9 mouse cellular contexts compared by ENCODE assay signal in genomic region chr8:94010101-94010705, GRCm38 (mm10). TPM values are rescaled to one million over a fixed set of nuclear protein-coding genes. Genes with fewer than 3 reads are reported as not detected.
DNase-seq lines count a peak whose midpoint lies in the region; ATAC-seq and TF ChIP-seq lines count a peak whose summit lies in the region.
"Had no signal": no experiment of that assay in that cellular context is flagged by ENCODE, and none has a peak within 500 bp of the region (broad histone marks: within the 10 kb centered on the region; RNA-seq: fewer than 3 reads in every experiment).

No protein-coding gene starts in this region.

- no peak overlapping the region for H3K9ac ChIP-seq in kidney, postnatal 0 days (ENCODE audit: low read depth, low read length)
- no peak overlapping the region for H3K9ac ChIP-seq in kidney, embryonic 14.5 days (ENCODE audit: low read depth, low read length)
- no peak overlapping the region for H3K9ac ChIP-seq in hindbrain, embryonic 14.5 days
- H3K9ac ChIP-seq in midbrain, embryonic 15.5 days: no peak overlapping the region

- WGBS in kidney, postnatal 0 days: 77% methylated on average over 2 of the region's 2 CpGs
- 73% methylated on average over 2 of the region's 2 CpGs for WGBS in kidney, embryonic 14.5 days
- WGBS in hindbrain, embryonic 14.5 days: 45% methylated on average over 2 of the region's 2 CpGs
- WGBS in midbrain, embryonic 15.5 days: 37% methylated on average over 2 of the region's 2 CpGs

- H3K27me3 ChIP-seq in kidney, postnatal 0 days (ENCODE audit: insufficient read depth, low read length): no peaks in the 10 kb centered on the region
- no peaks in the 10 kb centered on the region for H3K27me3 ChIP-seq in kidney, embryonic 14.5 days (ENCODE audit: control insufficient read depth, insufficient read depth, low read length)
- no peaks in the 10 kb centered on the region for H3K27me3 ChIP-seq in hindbrain, embryonic 14.5 days (ENCODE audit: control insufficient read depth, insufficient read depth, low read length)
- H3K27me3 ChIP-seq in midbrain, embryonic 15.5 days (replicated peaks): no peaks in the 10 kb centered on the region

- no peaks in the 10 kb centered on the region for H3K36me3 ChIP-seq in kidney, postnatal 0 days (ENCODE audit: insufficient read depth, low read length)
- H3K36me3 ChIP-seq in kidney, embryonic 14.5 days (ENCODE audit: control insufficient read depth, insufficient read depth, low read length): peaks cover under 1% of the 10 kb centered on the region; the same call in 1 of the 2 replicates
- H3K36me3 ChIP-seq in hindbrain, embryonic 14.5 days (replicated peaks; ENCODE audit: control insufficient read depth, insufficient read depth): peaks cover 7% of the 10 kb centered on the region; the same call in 1 of the 2 replicates
- H3K36me3 ChIP-seq in midbrain, embryonic 15.5 days (replicated peaks): no peaks in the 10 kb centered on the region

- TF ChIP-seq CTCF in kidney, postnatal 0 days (IDR thresholded peaks at IDR 0.05; ENCODE audit: low read depth): no peak

- H3K4me2 ChIP-seq in kidney, postnatal 0 days (ENCODE audit: low read length): peak overlapping the region; percentile 88
- no peak overlapping the region for H3K4me2 ChIP-seq in kidney, embryonic 14.5 days (replicated peaks; ENCODE audit: low read depth, low read length)
- H3K4me2 ChIP-seq in hindbrain, embryonic 14.5 days (replicated peaks): peak overlapping the region; percentile 83
- peak overlapping the region; percentile 92 for H3K4me2 ChIP-seq in midbrain, embryonic 15.5 days

- no peak overlapping the region for H3K4me3 ChIP-seq in kidney, postnatal 0 days (replicated peaks; ENCODE audit: low read depth, low read length)
- no peak overlapping the region for H3K4me3 ChIP-seq in kidney, embryonic 14.5 days (ENCODE audit: low read length)
- H3K4me3 ChIP-seq in hindbrain, embryonic 14.5 days (replicated peaks; ENCODE audit: low read length): no peak overlapping the region
- peak overlapping the region; percentile 12 for H3K4me3 ChIP-seq in midbrain, embryonic 15.5 days

- no peak for ATAC-seq in kidney, postnatal 0 days (replicated peaks; ENCODE audit: low FRiP score, low read depth)
- no peak for ATAC-seq in kidney, embryonic 14.5 days (ENCODE audit: low FRiP score, low TSS enrichment)
- no peak for ATAC-seq in hindbrain, embryonic 14.5 days (ENCODE audit: low FRiP score)
- no peak for ATAC-seq in midbrain, embryonic 15.5 days (replicated peaks)
- ATAC-seq in megakaryocyte progenitor cell, adult 5-6 weeks (replicated peaks; ENCODE audit: poor library complexity): no peak

- H3K27ac ChIP-seq in kidney, postnatal 0 days: no peak overlapping the region
- no peak overlapping the region for H3K27ac ChIP-seq in kidney, embryonic 14.5 days (ENCODE audit: low read depth, low read length)
- no peak overlapping the region for H3K27ac ChIP-seq in hindbrain, embryonic 14.5 days
- no peak overlapping the region for H3K27ac ChIP-seq in midbrain, embryonic 15.5 days

- DNase-seq in kidney, postnatal 0 days (ENCODE audit: low spot score): no peak
- DNase-seq in ZHBTc4 (ENCODE audit: low read depth, low spot score): peak; percentile 40
- no peak for DNase-seq in hindbrain, embryonic 14.5 days (ENCODE audit: low spot score)
- DNase-seq in frontal cortex, postnatal 14 days (ENCODE audit: low spot score in 2 of 2): no peak
- no peak for DNase-seq in spleen, adult 12 weeks (ENCODE audit: low spot score)
- DNase-seq: right cerebral cortex, postnatal 4 days had no signal

- no peaks in the 10 kb centered on the region for H3K9me3 ChIP-seq in kidney, postnatal 0 days (replicated peaks; ENCODE audit: low read length)
- no peaks in the 10 kb centered on the region for H3K9me3 ChIP-seq in kidney, embryonic 14.5 days (ENCODE audit: control insufficient read depth, low read length)
- no peaks in the 10 kb centered on the region for H3K9me3 ChIP-seq in hindbrain, embryonic 14.5 days (ENCODE audit: control insufficient read depth, low read length)
- H3K9me3 ChIP-seq in midbrain, embryonic 15.5 days: no peaks in the 10 kb centered on the region

- H3K4me1 ChIP-seq in kidney, postnatal 0 days (replicated peaks; ENCODE audit: insufficient read depth, low read length): peaks cover 14% of the 10 kb centered on the region; the same call in 1 of the 2 replicates
- peaks cover 21% of the 10 kb centered on the region; the same call in 1 of the 2 replicates for H3K4me1 ChIP-seq in kidney, embryonic 14.5 days (ENCODE audit: control insufficient read depth, insufficient read depth, low read length)
- H3K4me1 ChIP-seq in hindbrain, embryonic 14.5 days (replicated peaks; ENCODE audit: control insufficient read depth, insufficient read depth, low read length): peaks cover 33% of the 10 kb centered on the region
- peaks cover 32% of the 10 kb centered on the region for H3K4me1 ChIP-seq in midbrain, embryonic 15.5 days

RNA-seq across cellular contexts. Expression of gene Amfr, which starts 2.4 kb away (rescaled TPM):
- polyA plus RNA-seq in kidney, postnatal 0 days (2015; fragmentation: Nextera tagmentation; extraction: Ambion mirVana): 65.8 and 71.7 TPM in 2 replicates
- 34.0 and 49.7 TPM in 2 replicates for polyA plus RNA-seq in kidney, embryonic 14.5 days (2014; fragmentation: Nextera tagmentation; extraction: Ambion mirVana)
- 83.1 and 88.9 TPM in 2 replicates for polyA plus RNA-seq in hindbrain, embryonic 14.5 days (2014; fragmentation: Nextera tagmentation; extraction: Ambion mirVana)
- polyA plus RNA-seq in midbrain, embryonic 15.5 days (2015; fragmentation: Nextera tagmentation; extraction: Ambion mirVana): 74.9 and 79.0 TPM in 2 replicates
- 31.0 and 31.5 TPM in 2 replicates for total RNA-seq in megakaryocyte progenitor cell, adult 5-6 weeks (2015)
- total RNA-seq in megakaryocyte progenitor cell, adult 5-6 weeks (2017): 62.6 and 132 TPM in 2 replicates

RNA-seq across cellular contexts. Expression of gene Nudt21, which starts 26.6 kb away (rescaled TPM):
- polyA plus RNA-seq in kidney, postnatal 0 days (2015; fragmentation: Nextera tagmentation; extraction: Ambion mirVana): 106 TPM in 2 replicates
- polyA plus RNA-seq in kidney, embryonic 14.5 days (2014; fragmentation: Nextera tagmentation; extraction: Ambion mirVana): 140 and 142 TPM in 2 replicates
- 95.1 and 96.8 TPM in 2 replicates for polyA plus RNA-seq in hindbrain, embryonic 14.5 days (2014; fragmentation: Nextera tagmentation; extraction: Ambion mirVana)
- 85.8 and 86.7 TPM in 2 replicates for polyA plus RNA-seq in midbrain, embryonic 15.5 days (2015; fragmentation: Nextera tagmentation; extraction: Ambion mirVana)
- 112 and 114 TPM in 2 replicates for total RNA-seq in megakaryocyte progenitor cell, adult 5-6 weeks (2015)
- 119 and 122 TPM in 2 replicates for total RNA-seq in megakaryocyte progenitor cell, adult 5-6 weeks (2017)

RNA-seq across cellular contexts. Expression of gene Ogfod1, which starts 26.8 kb away (rescaled TPM):
- polyA plus RNA-seq in kidney, postnatal 0 days (2015; fragmentation: Nextera tagmentation; extraction: Ambion mirVana): 5.8 and 6.1 TPM in 2 replicates
- 8.6 and 14.2 TPM in 2 replicates for polyA plus RNA-seq in kidney, embryonic 14.5 days (2014; fragmentation: Nextera tagmentation; extraction: Ambion mirVana)
- 14.0 and 18.0 TPM in 2 replicates for polyA plus RNA-seq in hindbrain, embryonic 14.5 days (2014; fragmentation: Nextera tagmentation; extraction: Ambion mirVana)
- polyA plus RNA-seq in midbrain, embryonic 15.5 days (2015; fragmentation: Nextera tagmentation; extraction: Ambion mirVana): 14.7 and 21.6 TPM in 2 replicates
- total RNA-seq in megakaryocyte progenitor cell, adult 5-6 weeks (2015): 21.7 and 26.8 TPM in 2 replicates
- total RNA-seq in megakaryocyte progenitor cell, adult 5-6 weeks (2017): 18.1 and 19.6 TPM in 2 replicates
